Mouse (Mus musculus) left cerebral cortex, postnatal 25 days (tissue): Measurements from ENCODE around the gene Fbf1. TPM values are rescaled to one million over a fixed set of nuclear protein-coding genes. Genes with fewer than 3 reads are reported as not detected.

Experiments
- DNase-seq, 2 experiments: peaks; one replicate each; pipeline ENCODE4 v3.0.0; 2022; ENCODE audit warnings: low spot score in 2 of 2, mixed read lengths in 1 of 2
- intact Hi-C: fragments of 180-260 bp; cut with DNase I; formaldehyde crosslinking; loops from one replicate; pipeline ENCODE4 v1.15.1; 2025
- total RNA-seq, 2 experiments: library from RNA; stranded (reverse); gene quantifications; 2 replicates each; pipeline ENCODE4 v1.2.3; 2021

Gene Fbf1
- total RNA-seq, 2 experiments from 2014 or later = 72.8 to 82.1 TPM

GRCm38 (mm10) chr11:116187226-116187930 lies 19.4 kb upstream of the Fbf1 start:
- no peak for DNase-seq
- intact Hi-C loops = no loop called here

GRCm38 (mm10) chr11:116186360-116186759 lies 18.4 kb upstream of the Fbf1 start:
- no peak for DNase-seq
- intact Hi-C loops = no loop called here

GRCm38 (mm10) chr11:116185836-116186235 lies 17.9 kb upstream of the Fbf1 start:
- intact Hi-C loops = no loop called here

DNA sequence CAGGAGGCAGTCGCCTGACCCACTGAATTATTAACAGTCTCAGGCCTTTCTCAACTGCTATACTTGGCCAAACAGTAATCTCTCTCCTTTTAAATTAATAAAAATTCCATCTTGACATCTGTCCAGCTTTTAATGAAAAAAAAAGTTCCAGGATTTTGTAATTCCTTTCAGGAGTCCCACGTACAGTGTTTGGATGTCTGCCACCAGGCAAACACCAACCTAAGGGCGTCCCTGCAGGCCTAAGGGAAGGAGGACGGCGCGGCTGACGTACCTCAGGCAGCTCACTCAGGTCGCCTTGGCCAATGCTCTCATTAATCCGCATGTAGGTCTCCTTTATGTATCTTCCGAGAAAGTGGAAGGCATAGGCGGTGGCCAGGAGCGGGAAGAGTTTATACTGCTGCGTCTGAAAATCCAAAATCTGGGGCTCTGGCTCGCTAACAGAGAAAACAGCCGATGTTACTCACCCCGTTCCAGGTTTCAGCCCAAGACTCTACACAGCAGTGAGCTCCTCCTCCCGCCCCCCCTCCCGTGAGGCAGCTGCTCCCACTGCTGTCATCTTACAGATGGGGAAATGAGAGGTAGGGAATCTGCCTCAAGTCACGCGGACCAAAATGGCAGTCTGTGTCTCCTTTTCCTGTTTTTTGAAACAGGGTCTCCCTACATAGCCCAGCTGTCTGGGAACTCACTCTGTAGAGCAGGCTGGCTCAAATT lies 10.6 kb upstream of the Fbf1 start:
- intact Hi-C loops = no loop called here
- DNase-seq = peak in 1 of 2 experiments; percentile 37

More at GRCm38 (mm10) chr11:116185836-116186235, 17.9 kb upstream of the Fbf1 start:
- peak in 1 of 2 experiments; percentile 58 for DNase-seq

- no peak for DNase-seq
- intact Hi-C loops = no loop called here
Observed at GRCm38 (mm10) chr11:116176010-116176409, 8.0 kb upstream of the Fbf1 start.

DNA sequence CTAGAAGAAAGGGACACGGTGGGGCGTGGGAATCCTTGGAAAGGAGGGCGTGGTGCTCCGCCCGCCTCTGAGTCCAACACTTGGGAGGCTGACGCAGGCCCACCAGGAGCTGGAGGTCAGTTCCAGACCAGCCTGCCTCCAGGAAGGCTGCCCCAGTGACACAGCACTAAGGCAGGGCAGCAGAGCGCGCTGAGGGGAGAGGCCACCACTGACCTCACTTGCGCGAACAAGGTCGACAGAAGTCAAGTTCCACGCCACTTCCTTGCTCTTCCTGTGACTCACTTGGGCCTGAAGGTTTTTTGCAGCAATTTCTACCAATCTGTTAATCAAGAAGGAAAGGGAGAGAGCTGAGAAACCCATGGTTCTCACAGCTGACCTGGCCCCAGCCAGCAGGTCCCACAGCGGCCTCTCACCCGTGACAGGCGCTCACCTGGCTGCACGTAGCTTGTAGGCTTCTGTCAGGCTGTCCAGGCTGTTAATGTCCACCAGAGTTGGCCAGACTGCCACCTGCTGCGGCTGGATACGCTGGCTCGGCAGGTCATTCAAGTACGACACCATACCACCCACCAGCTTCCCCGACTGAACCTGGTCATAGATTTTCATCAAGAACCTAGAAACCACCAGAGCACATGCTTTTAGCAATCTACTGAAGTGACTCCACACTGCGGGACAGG lies 6.9 kb upstream of the Fbf1 start:
- DNase-seq = no peak
- intact Hi-C loops = no loop called here

DNA sequence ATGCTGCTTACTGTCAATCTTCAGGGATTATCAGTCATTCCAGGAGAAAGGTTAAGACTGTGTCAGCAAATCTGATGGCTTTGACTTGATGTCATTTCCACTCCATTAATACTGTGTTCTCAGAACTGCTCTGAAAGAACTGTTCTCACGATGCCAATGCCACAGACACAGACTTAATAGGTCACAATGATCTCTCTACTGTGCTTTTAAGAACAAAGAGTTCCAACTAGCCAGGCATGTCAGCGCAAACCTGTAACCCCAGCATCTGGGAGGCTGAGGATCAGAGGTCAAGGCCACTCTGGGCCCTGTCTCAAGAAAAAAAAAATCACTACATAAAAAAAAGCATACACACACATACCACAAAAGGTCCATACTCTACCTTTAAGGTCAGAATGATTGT lies 4.0 kb upstream of the Fbf1 start:
- DNase-seq = no peak
- intact Hi-C loops = no loop called here

GRCm38 (mm10) chr11:116170003-116170800 lies 2.2 kb upstream of the Fbf1 start:
- intact Hi-C loops = no loop called here

DNA sequence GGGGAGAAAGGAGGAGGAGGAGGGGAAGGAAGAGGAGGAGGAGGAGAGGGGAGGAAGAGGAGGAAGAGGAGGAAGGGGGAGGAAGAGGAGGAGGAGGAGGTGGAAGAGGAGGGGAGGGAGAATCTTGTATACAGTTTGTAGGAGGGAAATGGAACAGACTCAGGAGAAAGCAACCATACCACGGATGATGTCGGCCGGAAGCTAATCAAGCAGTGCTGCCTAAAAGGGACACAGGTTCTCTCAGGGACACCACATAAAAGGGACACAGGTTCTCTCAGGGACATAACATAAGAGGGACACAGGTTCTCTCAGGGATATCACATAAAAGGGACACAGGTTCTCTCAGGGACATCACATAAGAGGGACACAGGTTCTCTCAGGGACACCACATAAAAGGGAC lies 1.2 kb upstream of the Fbf1 start:
- intact Hi-C loops = no loop called here
- no peak for DNase-seq

More at GRCm38 (mm10) chr11:116170003-116170800, 2.2 kb upstream of the Fbf1 start:
- DNase-seq = no peak

DNA sequence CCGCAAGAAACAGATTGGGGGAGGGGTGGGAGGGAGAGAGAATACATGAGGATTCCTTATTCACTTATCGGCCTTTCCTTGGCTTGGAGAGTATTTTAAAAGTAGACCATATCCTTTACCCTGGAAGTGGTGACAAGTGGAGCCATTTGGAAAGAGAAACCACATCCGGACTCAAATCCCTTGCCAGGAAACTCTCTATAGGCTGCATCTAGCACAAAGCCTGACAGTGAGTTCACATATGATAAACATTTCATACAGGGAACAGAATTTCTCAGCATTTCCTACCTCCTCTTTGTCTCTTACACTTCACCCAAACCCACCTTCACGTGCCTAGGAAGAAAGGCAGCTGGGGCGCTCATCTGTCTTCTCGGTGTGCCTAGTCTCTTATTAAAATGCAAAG lies 734 bp downstream of the Fbf1 start:
- DNase-seq = no peak
- intact Hi-C loops = no loop called here

DNA sequence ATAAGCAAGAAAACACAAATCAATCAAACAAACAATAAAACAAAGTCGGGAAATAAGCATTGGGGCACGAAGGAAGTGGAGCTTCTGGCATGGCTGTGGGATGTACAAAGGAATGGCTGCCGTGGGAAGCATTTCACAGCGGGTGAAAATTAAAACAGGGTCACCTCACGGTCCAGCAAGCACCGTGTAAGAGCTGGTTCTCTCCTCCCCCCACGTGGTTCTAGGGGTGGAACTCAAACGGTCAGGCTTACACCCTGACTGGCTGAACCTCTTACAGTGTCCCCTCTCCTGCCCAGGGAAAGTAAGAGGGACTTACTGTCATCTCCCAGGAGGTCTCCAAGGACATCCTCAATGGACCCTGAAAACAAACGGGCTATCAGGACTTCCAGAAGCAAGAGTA lies 5.0 kb downstream of the Fbf1 start:
- DNase-seq = no peak
- intact Hi-C loops = no loop called here

GRCm38 (mm10) chr11:116162146-116162545 lies 5.8 kb downstream of the Fbf1 start:
- peak; percentile 47 to 79 for DNase-seq
- intact Hi-C loops = no loop called here

- intact Hi-C loops = no loop called here
- no peak for DNase-seq
Observed at GRCm38 (mm10) chr11:116161312-116161711, 6.7 kb downstream of the Fbf1 start.

GRCm38 (mm10) chr11:116150960-116151359 lies 17.0 kb downstream of the Fbf1 start:
- no peak for DNase-seq
- intact Hi-C loops = no loop called here

GRCm38 (mm10) chr11:116149341-116149740 lies 18.6 kb downstream of the Fbf1 start:
- intact Hi-C loops = no loop called here

GRCm38 (mm10) chr11:116148761-116149221 lies 19.2 kb downstream of the Fbf1 start:
- intact Hi-C loops = no loop called here
- DNase-seq = peak; percentile 58 to 81

More at GRCm38 (mm10) chr11:116149341-116149740, 18.6 kb downstream of the Fbf1 start:
- no peak for DNase-seq

- peak; percentile 75 to 90 for DNase-seq
- intact Hi-C loops = loop anchor here (1.0 kb wide), 1 partner anchor 18 kb away; no protein-coding TSS in a partner anchor
Observed at GRCm38 (mm10) chr11:116146294-116146985, 21.5 kb downstream of the Fbf1 start.

DNA sequence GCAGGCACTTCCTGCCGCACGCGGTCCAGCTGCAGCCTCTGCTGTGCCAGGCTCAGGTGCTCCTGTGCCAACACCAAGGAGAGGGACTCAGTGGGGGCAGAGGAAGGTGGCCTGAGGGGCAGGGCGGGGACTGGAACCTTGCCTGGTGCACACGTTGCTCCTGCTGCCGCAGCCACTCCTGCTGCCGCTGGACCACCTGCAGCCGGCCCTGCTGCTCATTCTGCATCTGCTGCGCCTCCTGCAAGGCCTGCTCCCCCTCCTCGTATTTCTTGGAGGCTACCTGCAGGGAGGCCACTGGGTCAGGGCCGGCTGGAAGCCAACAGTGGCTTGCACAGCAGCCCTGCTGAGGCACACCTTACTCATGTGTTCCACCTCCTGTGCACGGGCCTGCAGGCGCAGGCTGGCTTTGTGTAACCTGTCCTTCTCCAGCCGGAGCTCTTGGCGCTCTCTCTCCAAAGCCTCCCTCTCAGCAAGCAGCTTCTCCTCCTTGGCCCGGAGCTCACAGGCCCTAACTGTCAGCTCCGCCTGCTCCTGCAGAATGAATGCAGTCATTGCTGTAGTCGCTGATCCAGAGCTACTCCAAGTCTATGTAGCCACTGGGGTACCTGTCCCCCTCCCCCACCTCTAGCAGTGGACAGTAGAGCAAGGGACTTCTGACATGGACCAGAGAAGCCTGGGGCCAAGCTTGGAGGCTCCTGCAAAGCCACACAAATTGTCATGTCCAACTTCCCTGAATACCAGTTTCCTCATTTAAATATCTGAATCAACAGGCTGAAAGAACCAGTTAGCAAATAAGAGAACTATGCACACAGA lies 22.3 kb downstream of the Fbf1 start:
- intact Hi-C loops = loop anchor here (1.0 kb wide), 1 partner anchor 19 kb away; no protein-coding TSS in a partner anchor
- peak; percentile 24 to 32 for DNase-seq
